Mouse (Mus musculus): ENCODE measurements around the gene Rtn2. TPM values are rescaled to one million over a fixed set of nuclear protein-coding genes. Genes with fewer than 3 reads are reported as not detected.

Rtn2 gene
- 56.3 and 76.2 TPM in 2 replicates for polyA plus RNA-seq (2012; rRNA removed)

DNA sequence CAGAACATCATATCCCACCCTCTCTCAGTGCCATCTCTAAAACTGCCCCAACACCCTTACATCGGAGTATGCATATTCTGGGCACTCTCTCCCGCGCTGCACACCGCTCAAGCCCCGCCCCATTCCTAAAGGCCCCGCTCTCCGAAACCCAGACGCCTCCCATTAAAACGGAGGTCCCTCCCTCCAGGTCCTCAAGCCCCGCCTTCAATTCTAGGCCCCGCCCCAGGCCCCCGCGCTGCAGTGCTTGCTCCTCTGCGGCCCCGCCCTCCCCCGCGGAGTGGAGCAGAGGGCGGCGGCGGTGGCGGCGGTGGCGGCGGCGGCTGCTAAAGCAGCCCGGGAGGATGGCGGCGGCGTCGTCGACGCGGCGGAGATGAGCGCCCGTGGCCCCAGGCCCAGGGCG, at the start of gene Rtn2:
Gene Rtn2 (plus strand): TSS at position 240 of the 400 bp plus-strand sequence.
- Histone ChIP-seq H3K4me3 (replicated peaks; ENCODE audit: extremely low read depth, low read depth, low read length) (peak within 1 kb of the TSS; percentile 36), H3K4me1 (ENCODE audit: control insufficient read depth, insufficient read depth, low read length) (no peaks in the 10 kb centered on the region)
- 2% methylated on average over 27 of the region's 37 CpGs for WGBS
- TF ChIP-seq POLR2A (IDR thresholded peaks at IDR 0.05; ENCODE audit: borderline replicate concordance, extremely low read depth, low read depth, low read length) (no peak), CTCF (IDR thresholded peaks at IDR 0.05; ENCODE audit: insufficient read depth, low read length) (no peak)
- DNase-seq = peak; percentile 73

DNA sequence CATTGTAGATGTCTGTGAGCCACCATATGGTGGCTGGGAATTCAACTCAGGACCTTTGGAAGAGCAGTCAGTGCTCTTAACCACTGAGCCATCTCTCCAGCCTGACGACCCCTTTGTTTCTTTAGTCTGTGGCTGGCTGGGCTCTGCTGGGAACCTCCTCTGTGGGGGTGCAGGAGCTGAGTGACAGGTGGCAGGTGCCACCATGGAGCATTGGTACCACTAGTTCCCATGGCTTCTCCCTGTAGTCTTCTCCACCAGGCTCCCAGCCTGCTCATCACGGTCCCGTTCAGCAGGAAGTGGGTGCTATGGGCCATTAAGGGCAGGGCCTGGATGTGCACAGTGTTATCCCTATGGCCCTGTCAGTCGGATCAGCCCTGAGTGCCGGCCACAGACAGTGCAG, 47.8 kb upstream of the Rtn2 start:
- WGBS = 62% methylated on average over 5 of the region's 5 CpGs
- TF ChIP-seq POLR2A (IDR thresholded peaks at IDR 0.05; ENCODE audit: borderline replicate concordance, extremely low read depth, low read depth, low read length) (no peak), CTCF (IDR thresholded peaks at IDR 0.05; ENCODE audit: insufficient read depth, low read length) (no peak)
- H3K4me1 ChIP-seq (ENCODE audit: control insufficient read depth, insufficient read depth, low read length) = peaks cover 3% of the 10 kb centered on the region
- no peak for DNase-seq
- no peak overlapping the region for H3K4me3 ChIP-seq (replicated peaks; ENCODE audit: extremely low read depth, low read depth, low read length)

DNA sequence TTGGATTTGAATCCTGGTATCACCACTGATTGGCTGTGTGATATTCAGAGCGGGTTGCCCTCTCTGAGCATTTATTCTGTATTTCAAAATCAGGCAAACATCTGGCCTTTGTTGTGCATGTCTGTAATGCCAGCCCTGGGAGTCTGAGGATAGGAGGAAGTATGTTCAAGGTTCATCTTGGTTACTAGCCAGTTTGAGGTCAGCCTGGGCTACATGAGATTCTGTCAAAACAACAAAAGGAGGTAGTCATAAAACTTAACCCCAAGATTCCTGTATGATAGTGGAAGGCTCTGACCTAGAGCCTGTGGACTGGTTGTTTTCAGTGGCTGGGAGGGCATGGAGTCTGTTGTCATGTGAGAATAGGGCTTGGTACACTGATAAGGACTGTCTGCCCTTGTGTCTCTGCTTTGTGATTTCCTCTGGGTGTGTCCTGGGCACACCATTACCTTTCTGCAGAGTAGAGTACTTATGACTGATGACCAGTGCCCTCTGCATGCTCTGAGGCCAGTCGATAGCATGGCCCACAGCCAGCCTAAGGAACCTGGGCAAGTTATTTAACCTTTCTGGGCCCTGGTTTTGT, 47.2 kb upstream of the Rtn2 start:
- no peak for TF ChIP-seq CTCF (IDR thresholded peaks at IDR 0.05; ENCODE audit: insufficient read depth, low read length)
- TF ChIP-seq POLR2A (IDR thresholded peaks at IDR 0.05; ENCODE audit: borderline replicate concordance, extremely low read depth, low read depth, low read length) = no peak
- H3K4me3 ChIP-seq (replicated peaks; ENCODE audit: extremely low read depth, low read depth, low read length) = no peak overlapping the region
- H3K4me1 ChIP-seq (ENCODE audit: control insufficient read depth, insufficient read depth, low read length) = peaks cover 6% of the 10 kb centered on the region
- WGBS = 69% methylated on average over 2 of the region's 2 CpGs
- no peak for DNase-seq

DNA sequence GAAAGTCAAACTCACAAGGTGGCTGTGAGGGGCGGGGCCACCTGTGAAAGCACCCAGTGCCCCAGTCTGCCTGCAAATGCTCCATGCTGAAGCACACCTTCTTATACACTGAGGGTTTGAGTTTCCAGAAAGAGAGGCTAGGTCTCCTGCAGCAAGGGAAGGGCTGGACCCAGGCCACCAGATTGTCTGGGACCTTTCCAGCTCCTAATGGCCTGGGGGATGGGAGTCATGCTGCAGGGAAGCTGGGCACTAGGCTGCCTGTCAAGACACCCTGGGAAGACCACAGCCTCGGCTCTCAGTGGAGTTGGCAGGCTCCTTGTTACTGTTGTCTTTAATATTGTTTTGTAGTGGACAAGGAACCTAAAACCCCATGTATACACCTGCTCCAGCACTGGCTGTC, 46.0 kb upstream of the Rtn2 start:
- Histone ChIP-seq H3K4me3 (replicated peaks; ENCODE audit: extremely low read depth, low read depth, low read length) (no peak overlapping the region), H3K4me1 (ENCODE audit: control insufficient read depth, insufficient read depth, low read length) (peaks cover 6% of the 10 kb centered on the region)
- no peak for DNase-seq
- no peak for TF ChIP-seq POLR2A (IDR thresholded peaks at IDR 0.05; ENCODE audit: borderline replicate concordance, extremely low read depth, low read depth, low read length)
- no peak for TF ChIP-seq CTCF (IDR thresholded peaks at IDR 0.05; ENCODE audit: insufficient read depth, low read length)
- 69% methylated on average over 2 of the region's 2 CpGs for WGBS

DNA sequence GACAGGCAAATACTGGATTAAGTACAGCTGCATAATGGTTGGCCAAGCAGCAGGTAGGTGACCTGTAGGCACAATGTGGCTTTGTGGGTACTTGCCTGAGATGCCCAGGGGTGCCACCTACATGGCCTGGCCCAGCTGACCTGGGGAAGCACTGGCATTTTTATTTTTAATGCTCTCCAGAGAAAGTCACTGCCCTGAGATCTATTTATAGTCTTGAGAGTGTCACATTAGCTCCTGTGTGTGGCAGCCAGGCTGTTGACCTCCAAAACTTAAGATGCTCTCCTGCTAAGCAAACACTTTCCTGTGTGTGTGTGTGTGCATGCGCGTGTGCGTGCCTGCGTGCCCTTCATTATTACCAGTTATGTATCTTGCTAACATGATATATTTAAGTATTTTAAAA, 44.1 kb upstream of the Rtn2 start:
- Histone ChIP-seq H3K4me1 (ENCODE audit: control insufficient read depth, insufficient read depth, low read length) (peaks cover 6% of the 10 kb centered on the region), H3K4me3 (replicated peaks; ENCODE audit: extremely low read depth, low read depth, low read length) (no peak overlapping the region)
- DNase-seq = peak; percentile 31
- TF ChIP-seq CTCF (IDR thresholded peaks at IDR 0.05; ENCODE audit: insufficient read depth, low read length) (no peak), POLR2A (IDR thresholded peaks at IDR 0.05; ENCODE audit: borderline replicate concordance, extremely low read depth, low read depth, low read length) (no peak)
- 62% methylated on average over 4 of the region's 4 CpGs for WGBS

DNA sequence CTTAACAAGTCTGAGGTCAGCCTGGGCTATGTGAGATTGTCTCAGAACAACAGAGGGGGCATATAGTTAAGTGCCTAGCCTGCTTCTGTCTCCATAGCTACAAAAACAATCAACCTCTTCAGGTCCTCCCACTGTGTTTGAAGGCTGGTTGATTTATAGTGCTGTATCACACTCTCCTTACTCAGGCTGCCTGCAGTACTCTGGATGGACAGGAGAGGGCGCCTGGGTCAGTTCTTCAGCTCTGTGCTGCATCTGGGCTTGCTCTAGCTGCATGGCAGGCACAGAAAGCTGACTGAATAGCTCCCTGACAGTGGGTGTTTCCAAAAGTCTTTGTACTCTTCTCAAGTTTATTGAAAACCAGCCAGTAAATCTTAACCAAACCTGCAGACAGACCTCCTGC, 43.0 kb upstream of the Rtn2 start:
- peaks cover 6% of the 10 kb centered on the region for H3K4me1 ChIP-seq (ENCODE audit: control insufficient read depth, insufficient read depth, low read length)
- DNase-seq = peak; percentile 88
- H3K4me3 ChIP-seq (replicated peaks; ENCODE audit: extremely low read depth, low read depth, low read length) = no peak overlapping the region
- 0% methylated on average over 1 of the region's 1 CpGs for WGBS
- TF ChIP-seq POLR2A (IDR thresholded peaks at IDR 0.05; ENCODE audit: borderline replicate concordance, extremely low read depth, low read depth, low read length) (no peak), CTCF (IDR thresholded peaks at IDR 0.05; ENCODE audit: insufficient read depth, low read length) (peak; percentile 98)

DNA sequence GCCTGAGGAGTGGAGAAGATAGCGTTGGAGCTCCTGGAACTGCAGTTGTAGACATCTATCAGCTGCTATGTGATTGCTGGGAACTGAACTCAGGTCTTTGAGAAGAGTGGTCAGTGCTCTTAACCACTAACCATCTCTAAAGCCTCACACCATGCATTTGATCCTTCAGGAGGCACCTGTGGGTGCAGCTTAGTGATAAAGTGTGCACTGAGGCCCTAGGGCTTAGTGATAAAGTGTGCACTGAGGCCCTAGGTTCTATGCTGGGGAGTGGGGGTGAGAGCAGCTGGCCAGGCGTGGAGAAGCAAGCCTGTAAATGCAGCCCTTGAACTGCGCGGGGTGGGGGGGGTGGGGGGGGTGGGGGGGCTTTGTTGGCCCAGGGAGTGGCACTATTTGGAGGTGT, 42.4 kb upstream of the Rtn2 start:
- WGBS = 68% methylated on average over 4 of the region's 4 CpGs
- no peak for DNase-seq
- Histone ChIP-seq H3K4me3 (replicated peaks; ENCODE audit: extremely low read depth, low read depth, low read length) (no peak overlapping the region), H3K4me1 (ENCODE audit: control insufficient read depth, insufficient read depth, low read length) (peaks cover 6% of the 10 kb centered on the region)
- TF ChIP-seq CTCF (IDR thresholded peaks at IDR 0.05; ENCODE audit: insufficient read depth, low read length) (no peak), POLR2A (IDR thresholded peaks at IDR 0.05; ENCODE audit: borderline replicate concordance, extremely low read depth, low read depth, low read length) (no peak)

DNA sequence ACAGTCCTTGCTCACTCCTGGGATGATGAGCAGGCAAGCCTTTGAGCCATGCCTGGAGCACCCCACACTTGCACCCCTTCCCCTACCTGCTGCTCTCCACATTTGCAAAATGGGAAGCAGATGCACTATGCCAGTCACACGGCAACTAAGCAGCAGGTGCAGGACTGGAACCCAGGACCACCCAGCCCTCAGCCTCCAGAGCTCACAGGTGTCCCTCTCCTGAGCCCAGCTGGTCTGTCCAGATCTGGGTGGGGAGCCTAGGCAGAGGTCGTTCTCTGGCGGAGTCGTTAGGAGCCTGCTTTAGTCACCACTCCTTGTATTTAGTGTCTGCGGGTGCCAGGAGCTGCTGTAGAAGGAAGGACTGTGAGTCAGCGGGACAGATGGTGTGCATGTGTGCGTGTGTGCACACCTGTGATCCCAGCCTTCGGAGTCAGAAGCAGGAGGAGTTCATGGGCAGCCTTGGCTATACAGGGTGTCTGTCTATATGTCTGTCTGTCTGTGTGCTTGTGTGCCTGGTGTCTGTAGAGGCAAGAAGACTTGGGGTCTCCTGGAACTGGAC, 41.4 kb upstream of the Rtn2 start:
- peaks cover 6% of the 10 kb centered on the region for H3K4me1 ChIP-seq (ENCODE audit: control insufficient read depth, insufficient read depth, low read length)
- TF ChIP-seq POLR2A (IDR thresholded peaks at IDR 0.05; ENCODE audit: borderline replicate concordance, extremely low read depth, low read depth, low read length) (no peak), CTCF (IDR thresholded peaks at IDR 0.05; ENCODE audit: insufficient read depth, low read length) (no peak)
- no peak for DNase-seq
- WGBS = 82% methylated on average over 8 of the region's 8 CpGs
- no peak overlapping the region for H3K4me3 ChIP-seq (replicated peaks; ENCODE audit: extremely low read depth, low read depth, low read length)

DNA sequence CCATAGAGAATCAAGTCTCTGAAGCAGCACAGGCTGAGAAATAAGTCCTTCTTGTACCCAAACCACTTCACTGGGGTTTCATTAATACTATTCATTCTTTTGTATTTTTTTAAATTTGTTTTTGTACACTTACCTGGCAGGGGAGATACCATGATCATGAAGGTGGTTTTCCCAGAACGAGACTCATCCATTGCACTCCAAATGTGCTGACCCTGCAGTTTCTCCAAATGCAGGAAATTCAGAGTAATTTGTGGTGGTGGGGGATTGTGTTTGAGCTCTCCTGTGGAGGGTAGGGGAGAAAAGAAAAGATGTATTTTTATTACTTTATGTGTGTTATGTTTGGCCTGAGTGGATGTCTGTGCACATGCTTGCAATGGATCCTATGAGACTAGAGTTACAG, 40.4 kb upstream of the Rtn2 start:
- 88% methylated on average over 1 of the region's 1 CpGs for WGBS
- DNase-seq = no peak
- Histone ChIP-seq H3K4me3 (replicated peaks; ENCODE audit: extremely low read depth, low read depth, low read length) (no peak overlapping the region), H3K4me1 (ENCODE audit: control insufficient read depth, insufficient read depth, low read length) (peaks cover 6% of the 10 kb centered on the region)
- TF ChIP-seq CTCF (IDR thresholded peaks at IDR 0.05; ENCODE audit: insufficient read depth, low read length) = no peak
- no peak for TF ChIP-seq POLR2A (IDR thresholded peaks at IDR 0.05; ENCODE audit: borderline replicate concordance, extremely low read depth, low read depth, low read length)

DNA sequence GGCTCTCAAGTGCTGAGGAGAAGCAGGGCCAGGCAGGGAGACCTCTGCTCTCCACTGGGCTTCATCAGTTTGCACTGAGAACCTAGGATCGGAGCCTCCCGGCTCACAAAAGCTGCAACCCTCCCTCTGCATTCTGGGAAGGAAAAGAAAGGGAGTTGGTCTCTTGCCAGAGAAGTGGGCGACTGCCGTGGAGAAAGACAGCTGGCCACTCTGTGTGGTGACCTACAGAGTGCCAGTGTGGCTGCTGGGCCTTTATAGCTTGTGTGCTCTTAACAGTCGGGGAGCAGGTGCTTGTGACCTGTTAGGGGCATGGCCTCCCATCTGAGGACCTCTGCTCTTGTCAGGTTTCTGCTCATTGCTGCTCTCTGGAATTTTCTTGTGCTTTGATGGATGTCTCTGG, 38.6 kb upstream of the Rtn2 start:
- TF ChIP-seq CTCF (IDR thresholded peaks at IDR 0.05; ENCODE audit: insufficient read depth, low read length) (no peak), POLR2A (IDR thresholded peaks at IDR 0.05; ENCODE audit: borderline replicate concordance, extremely low read depth, low read depth, low read length) (no peak)
- Histone ChIP-seq H3K4me1 (ENCODE audit: control insufficient read depth, insufficient read depth, low read length) (peaks cover 6% of the 10 kb centered on the region), H3K4me3 (replicated peaks; ENCODE audit: extremely low read depth, low read depth, low read length) (no peak overlapping the region)
- 55% methylated on average over 5 of the region's 5 CpGs for WGBS
- no peak for DNase-seq

Data from lung, adult 2 months (tissue).